Mouse (Mus musculus) embryonic facial prominence, embryonic 10.5 days (tissue): ENCODE results near the gene Pdia3. TPM values are rescaled to one million over a fixed set of nuclear protein-coding genes. Genes with fewer than 3 reads are reported as not detected.

ENCODE experiments used
- DNase-seq: peaks from one replicate; pipeline ENCODE4 v3.0.0-alpha.2; 2017; ENCODE audit warnings: low spot score
- H3K27ac ChIP-seq: fragments of 300-500 bp; sonication (generic); replicated peaks from 2 replicates; pipeline ENCODE4 v1.5.1; 2016; ENCODE audit warnings: mild to moderate bottlenecking
- H3K27me3 ChIP-seq: fragments of 300-500 bp; sonication (generic); replicated peaks from 2 replicates; pipeline ENCODE4 v1.6.1; 2016; ENCODE audit warnings: low read depth, mild to moderate bottlenecking; ENCODE audit not compliant: poor library complexity, severe bottlenecking
- H3K36me3 ChIP-seq: fragments of 300-500 bp; sonication (generic); replicated peaks from 2 replicates; pipeline ENCODE4 v1.6.1; 2016; ENCODE audit warnings: mild to moderate bottlenecking, moderate library complexity
- H3K4me1 ChIP-seq: fragments of 300-500 bp; sonication (generic); 2 replicates; pipeline ENCODE4 v1.6.1; 2016
- H3K4me3 ChIP-seq: fragments of 300-500 bp; sonication (generic); 2 replicates; pipeline ENCODE4 v1.5.1; 2016; ENCODE audit warnings: mild to moderate bottlenecking, moderate library complexity
- H3K9me3 ChIP-seq: fragments of 300-500 bp; sonication (generic); 2 replicates; pipeline ENCODE4 v1.6.1; 2016; ENCODE audit warnings: mild to moderate bottlenecking
- WGBS: fragments of 180-500 bp; shearing (Covaris S2); methylation state at CpG from one replicate; pipeline ENCODE4 v1.1.7; 2016; 5-methylcytosine and 5-hydroxymethylcytosine counted together
- polyA plus RNA-seq: library from polyadenylated mRNA; unstranded; fragments of >200 nt; fragmentation: Nextera tagmentation; extraction: Ambion mirVana; gene quantifications from 2 replicates; pipeline ENCODE4 v1.2.1, GENCODE M21; 2016

Pdia3 gene
- polyA plus RNA-seq, 1 experiment from 2014 or later = 609 TPM

DNA sequence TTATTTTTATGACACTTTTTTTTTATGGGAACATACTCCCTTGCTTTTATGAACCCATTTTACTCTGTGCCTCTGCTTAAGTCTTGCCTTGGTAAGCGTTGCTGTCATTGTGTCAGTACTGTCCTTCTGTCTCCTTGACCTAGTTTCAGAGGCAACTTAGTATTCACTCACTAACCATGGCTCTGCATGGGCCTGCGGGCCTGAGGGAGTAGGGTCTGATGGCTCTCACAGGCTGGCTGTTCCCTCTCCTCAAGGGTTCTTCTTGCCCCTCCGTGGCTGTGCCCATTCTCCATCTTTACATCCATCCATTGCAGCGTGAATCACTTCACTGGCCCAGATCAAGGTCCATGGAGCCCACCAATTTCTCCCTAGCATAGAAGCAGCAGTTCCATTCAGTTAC lies 32.9 kb downstream of the Pdia3 start:
- peaks cover 11% of the 10 kb centered on the region for H3K36me3 ChIP-seq
- H3K4me1 ChIP-seq = peaks cover 44% of the 10 kb centered on the region
- WGBS = 77% methylated on average over 4 of the region's 4 CpGs
- H3K4me3 ChIP-seq = no peak overlapping the region
- no peak overlapping the region for H3K27ac ChIP-seq
- no peak for DNase-seq
- peaks cover 15% of the 10 kb centered on the region for H3K27me3 ChIP-seq
- no peaks in the 10 kb centered on the region for H3K9me3 ChIP-seq

- Histone ChIP-seq H3K4me1 (peaks cover 40% of the 10 kb centered on the region), H3K36me3 (peaks cover 14% of the 10 kb centered on the region), H3K4me3 (no peak overlapping the region), H3K9me3 (no peaks in the 10 kb centered on the region), H3K27me3 (peaks cover 10% of the 10 kb centered on the region), H3K27ac (no peak overlapping the region)
- DNase-seq = no peak
- WGBS = 90% methylated on average over 3 of the region's 3 CpGs
Observed at GRCm38 (mm10) chr2:121447006-121447405, 33.4 kb downstream of the Pdia3 start.

GRCm38 (mm10) chr2:121448136-121448535 lies 34.6 kb downstream of the Pdia3 start:
- no peaks in the 10 kb centered on the region for H3K27me3 ChIP-seq
- H3K4me3 ChIP-seq = peak overlapping the region; percentile 100
- peak; percentile 50 for DNase-seq
- H3K36me3 ChIP-seq = peaks cover 25% of the 10 kb centered on the region
- H3K4me1 ChIP-seq = peaks cover 32% of the 10 kb centered on the region
- H3K9me3 ChIP-seq = no peaks in the 10 kb centered on the region
- WGBS = 15% methylated on average over 9 of the region's 9 CpGs
- H3K27ac ChIP-seq = peak overlapping the region; percentile 81

GRCm38 (mm10) chr2:121448739-121449535 lies 35.4 kb downstream of the Pdia3 start, which contains the start of gene Serf2:
Gene Serf2, plus strand, starts transcription at chr2:121449195.
- Histone ChIP-seq H3K27me3 (no peaks in the 10 kb centered on the region), H3K27ac (peak within 1 kb of the TSS; percentile 96), H3K4me3 (peak within 1 kb of the TSS; percentile 100), H3K4me1 (peaks cover 34% of the 10 kb centered on the region), H3K36me3 (peaks cover 33% of the 10 kb centered on the region), H3K9me3 (no peaks in the 10 kb centered on the region)
- DNase-seq = peak; percentile 100
- 1% methylated on average over 73 of the region's 74 CpGs for WGBS

- peak overlapping the region; percentile 100 for H3K4me3 ChIP-seq
- no peak for DNase-seq
- peaks cover 40% of the 10 kb centered on the region for H3K36me3 ChIP-seq
- WGBS = under 1% methylated on average over 53 of the region's 54 CpGs
- peak overlapping the region; percentile 96 for H3K27ac ChIP-seq
- peaks cover 34% of the 10 kb centered on the region for H3K4me1 ChIP-seq
- no peaks in the 10 kb centered on the region for H3K9me3 ChIP-seq
- H3K27me3 ChIP-seq = no peaks in the 10 kb centered on the region
Observed at GRCm38 (mm10) chr2:121449545-121450011, 36.0 kb downstream of the Pdia3 start.

- no peak for DNase-seq
- no peaks in the 10 kb centered on the region for H3K27me3 ChIP-seq
- H3K4me3 ChIP-seq = peak overlapping the region; percentile 100
- peak overlapping the region; percentile 96 for H3K27ac ChIP-seq
- H3K36me3 ChIP-seq = peaks cover 45% of the 10 kb centered on the region
- peaks cover 34% of the 10 kb centered on the region for H3K4me1 ChIP-seq
- H3K9me3 ChIP-seq = no peaks in the 10 kb centered on the region
- WGBS = 2% methylated on average over 7 of the region's 7 CpGs
Observed at GRCm38 (mm10) chr2:121450093-121450492, 36.5 kb downstream of the Pdia3 start.

GRCm38 (mm10) chr2:121452361-121452760 lies 38.8 kb downstream of the Pdia3 start:
- Histone ChIP-seq H3K4me3 (peak overlapping the region; percentile 2; the same call in 1 of the 2 replicates), H3K27me3 (no peaks in the 10 kb centered on the region), H3K9me3 (no peaks in the 10 kb centered on the region)

DNA sequence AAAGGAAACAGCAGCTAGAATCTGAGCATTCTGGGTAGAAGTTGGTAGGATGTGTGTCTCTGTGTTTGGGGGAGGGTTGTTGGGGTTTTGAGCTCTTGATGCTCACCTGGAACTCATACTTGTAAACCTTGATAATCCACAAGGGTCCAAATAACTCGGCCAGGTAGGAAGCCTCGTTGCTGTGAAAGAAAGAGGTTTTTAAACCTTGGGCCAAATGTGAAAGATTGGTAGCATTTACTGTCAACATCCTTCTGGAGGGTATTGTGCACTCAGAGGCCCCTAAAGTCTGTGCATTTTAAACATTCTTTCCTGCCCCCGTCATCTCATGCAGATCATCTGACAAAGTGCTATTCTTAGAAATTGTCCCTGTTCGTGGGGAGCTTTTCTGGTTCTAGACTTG lies 39.4 kb downstream of the Pdia3 start, which contains the start of gene Hypk:
Gene Hypk, plus strand, starts transcription at position 301 of the 400 bp plus-strand sequence.
- DNase-seq = no peak
- Histone ChIP-seq H3K9me3 (no peaks in the 10 kb centered on the region), H3K4me3 (peak within 1 kb of the TSS; percentile 5; the same call in 1 of the 2 replicates), H3K27ac (no peak within 1 kb of the TSS), H3K27me3 (no peaks in the 10 kb centered on the region), H3K36me3 (peaks cover 48% of the 10 kb centered on the region), H3K4me1 (peaks cover 40% of the 10 kb centered on the region)
- WGBS = 82% methylated on average over 4 of the region's 4 CpGs

More at GRCm38 (mm10) chr2:121452361-121452760, 38.8 kb downstream of the Pdia3 start:
- no peak for DNase-seq
- peaks cover 47% of the 10 kb centered on the region for H3K36me3 ChIP-seq
- WGBS = 83% methylated on average over 4 of the region's 4 CpGs
- no peak overlapping the region for H3K27ac ChIP-seq
- H3K4me1 ChIP-seq = peaks cover 41% of the 10 kb centered on the region

- H3K9me3 ChIP-seq = no peaks in the 10 kb centered on the region
- WGBS = 88% methylated on average over 6 of the region's 6 CpGs
- H3K27ac ChIP-seq = no peak overlapping the region
- peaks cover 36% of the 10 kb centered on the region for H3K4me1 ChIP-seq
- H3K27me3 ChIP-seq = no peaks in the 10 kb centered on the region
- DNase-seq = no peak
- peaks cover 56% of the 10 kb centered on the region for H3K36me3 ChIP-seq
- H3K4me3 ChIP-seq = peak overlapping the region; percentile 5; the same call in 1 of the 2 replicates
Observed at GRCm38 (mm10) chr2:121453917-121454316, 40.3 kb downstream of the Pdia3 start.

DNA sequence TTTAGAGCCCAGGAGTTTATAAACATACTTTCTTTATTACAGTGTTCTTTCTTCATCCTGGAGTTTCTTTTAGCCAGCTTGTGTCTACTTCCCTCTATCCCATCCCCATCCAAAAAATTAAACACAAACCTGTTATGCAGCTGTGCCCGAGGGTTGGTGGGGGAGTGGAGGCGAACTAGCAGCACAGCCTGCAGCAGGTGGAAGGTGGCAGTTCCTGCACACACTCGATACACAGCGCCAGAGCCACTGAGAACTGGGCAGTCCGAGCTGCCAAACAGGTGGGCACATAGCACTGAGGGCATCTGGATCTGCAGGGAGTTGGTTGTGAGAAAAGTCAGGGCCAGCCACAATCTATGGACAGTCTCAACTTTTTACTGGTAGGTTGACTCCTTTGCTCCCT lies 42.0 kb downstream of the Pdia3 start:
- Histone ChIP-seq H3K4me1 (peaks cover 30% of the 10 kb centered on the region), H3K4me3 (no peak overlapping the region), H3K27me3 (no peaks in the 10 kb centered on the region), H3K9me3 (no peaks in the 10 kb centered on the region), H3K36me3 (peaks cover 69% of the 10 kb centered on the region), H3K27ac (no peak overlapping the region)
- WGBS = 81% methylated on average over 5 of the region's 5 CpGs
- DNase-seq = no peak

DNA sequence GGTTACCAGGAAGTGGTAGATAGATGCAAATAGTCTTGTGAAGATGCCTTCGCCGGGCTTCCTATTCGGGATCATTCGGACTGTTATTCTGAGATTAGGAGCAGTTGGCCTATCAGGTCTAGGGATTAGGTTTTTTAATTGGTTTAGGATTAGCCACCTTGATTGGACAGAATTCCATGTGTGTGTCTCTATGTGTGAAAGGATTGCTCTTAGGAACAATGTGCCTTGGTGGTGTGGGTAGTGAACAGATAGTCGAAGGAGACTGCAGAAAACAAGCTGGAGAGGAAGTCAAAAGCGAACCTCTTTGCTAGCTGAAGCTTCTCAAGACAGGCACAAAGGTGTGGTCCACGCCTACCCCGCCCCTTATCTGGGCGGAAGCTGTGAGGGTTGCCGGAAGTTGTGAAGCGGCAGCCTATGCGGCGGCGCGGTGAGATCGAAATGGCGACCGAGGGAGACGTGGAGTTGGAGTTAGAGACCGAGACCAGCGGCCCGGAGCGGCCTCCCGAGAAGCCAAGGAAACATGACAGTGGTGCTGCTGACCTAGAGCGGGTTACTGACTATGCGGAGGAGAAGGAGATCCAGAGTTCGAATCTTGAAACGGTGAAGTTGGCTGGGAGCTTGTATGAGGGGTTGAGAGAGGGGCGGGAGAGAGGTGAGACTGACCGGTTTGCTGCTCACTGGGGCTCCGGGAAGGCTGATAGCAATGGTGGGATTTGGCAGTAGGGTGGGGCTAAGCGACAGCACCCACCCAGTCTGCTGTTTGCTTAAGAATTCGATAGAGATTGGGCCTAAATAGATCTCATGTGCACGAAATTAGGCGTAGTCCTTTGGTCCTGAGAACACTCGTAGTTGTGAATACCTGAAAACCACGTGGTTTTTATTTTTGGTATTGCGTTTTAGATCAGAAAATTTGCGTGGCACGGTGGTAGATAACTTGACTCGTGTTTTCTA lies 43.4 kb downstream of the Pdia3 start, which contains the start of gene Serinc4:
Gene Serinc4, minus strand, starts transcription at position 90 of the 951 bp plus-strand sequence.
- Histone ChIP-seq H3K4me3 (peak within 1 kb of the TSS; percentile 88), H3K27me3 (no peaks in the 10 kb centered on the region), H3K9me3 (no peaks in the 10 kb centered on the region), H3K27ac (peak within 1 kb of the TSS; percentile 88), H3K36me3 (peaks cover 66% of the 10 kb centered on the region), H3K4me1 (peaks cover 21% of the 10 kb centered on the region)
- DNase-seq = peak; percentile 91
- WGBS = 5% methylated on average over 41 of the region's 41 CpGs

DNA sequence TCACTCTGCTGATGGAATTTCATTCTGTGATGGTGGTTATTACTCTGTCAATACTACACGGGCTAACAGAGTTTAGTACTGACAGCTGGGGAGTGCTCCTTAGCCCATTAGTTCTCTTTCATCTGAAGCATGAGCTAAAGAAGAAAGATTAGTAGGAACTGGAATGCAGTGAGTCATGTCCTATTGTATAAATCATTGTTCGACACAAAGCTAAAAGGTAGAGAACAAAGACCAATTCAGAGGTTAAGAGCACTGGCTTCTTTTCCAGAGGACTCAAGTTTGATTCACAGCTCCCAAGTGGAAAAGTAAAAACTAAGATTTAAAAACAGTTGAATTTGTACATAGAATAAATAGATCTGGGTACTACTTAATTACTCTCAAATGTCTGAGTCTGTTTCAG lies 46.5 kb downstream of the Pdia3 start:
- Histone ChIP-seq H3K4me1 (peaks cover 13% of the 10 kb centered on the region), H3K27ac (no peak overlapping the region), H3K4me3 (no peak overlapping the region), H3K27me3 (no peaks in the 10 kb centered on the region), H3K36me3 (peaks cover 35% of the 10 kb centered on the region), H3K9me3 (no peaks in the 10 kb centered on the region)
- WGBS = 81% methylated on average over 2 of the region's 2 CpGs
- no peak for DNase-seq
